Mouse (Mus musculus): ENCODE measurements around the gene Vmn1r62. TPM values are rescaled to one million over a fixed set of nuclear protein-coding genes. Genes with fewer than 3 reads are reported as not detected.
"Not testable (repeated sequence)": the region's sequence is repeated elsewhere in the genome, so short reads cannot be mapped to it uniquely, and the experiment has no call there.

The Vmn1r62 gene
- polyA plus RNA-seq (2015; fragmentation: Nextera tagmentation; extraction: Ambion mirVana): not detected in 2 replicates

DNA sequence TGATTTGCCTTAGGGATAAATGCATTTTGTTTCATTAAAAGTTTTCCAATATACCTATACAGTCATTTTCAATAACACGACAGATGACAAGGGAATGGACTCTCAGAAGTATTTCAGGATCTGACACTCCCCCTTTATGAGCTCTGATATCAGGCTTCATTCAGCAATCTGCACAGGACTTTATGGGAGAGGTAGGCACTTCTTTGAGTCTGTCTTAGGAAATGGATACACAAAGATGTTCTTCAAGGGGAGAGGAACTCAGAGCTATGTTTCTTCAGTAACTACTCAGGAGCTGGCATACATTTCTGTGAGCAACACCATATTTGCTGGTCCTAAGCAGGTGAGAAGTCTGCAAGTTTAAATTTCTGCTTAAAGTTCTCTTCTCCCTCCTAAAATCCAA is at the start of gene Vmn1r62:
TSS of gene Vmn1r62 (plus strand) at position 301 of the 400 bp plus-strand sequence.
- WGBS: no CpG with 5 or more reads among the region's 1 CpGs
- H3K4me3 ChIP-seq (replicated peaks; ENCODE audit: low read depth, low read length); H3K36me3 ChIP-seq (ENCODE audit: insufficient read depth, low read length); H3K27me3 ChIP-seq (ENCODE audit: insufficient read depth, low read length); H3K9ac ChIP-seq (ENCODE audit: low read depth, low read length); H3K4me2 ChIP-seq (ENCODE audit: low read length); ATAC-seq (replicated peaks; ENCODE audit: low FRiP score, low read depth); H3K9me3 ChIP-seq (replicated peaks; ENCODE audit: low read length); H3K27ac ChIP-seq; DNase-seq (ENCODE audit: low spot score); H3K4me1 ChIP-seq (replicated peaks; ENCODE audit: insufficient read depth, low read length): not testable (repeated sequence)

Other genes starting within 250 kb of the Vmn1r62 start
- not detected in 2 replicates for gene Vmn1r59, start 216.9 kb upstream of the Vmn1r62 start, polyA plus RNA-seq (2015; fragmentation: Nextera tagmentation; extraction: Ambion mirVana)
- gene Vmn2r28, start 179.7 kb upstream of the Vmn1r62 start, polyA plus RNA-seq (2015; fragmentation: Nextera tagmentation; extraction: Ambion mirVana): not detected in 2 replicates
- gene Vmn1r60, start 126.3 kb upstream of the Vmn1r62 start, polyA plus RNA-seq (2015; fragmentation: Nextera tagmentation; extraction: Ambion mirVana): not detected in 2 replicates
- not detected in 2 replicates for gene Vmn1r61, start 60.3 kb upstream of the Vmn1r62 start, polyA plus RNA-seq (2015; fragmentation: Nextera tagmentation; extraction: Ambion mirVana)
- gene Vmn1r63, start 131.8 kb downstream of the Vmn1r62 start, polyA plus RNA-seq (2015; fragmentation: Nextera tagmentation; extraction: Ambion mirVana): not detected in 2 replicates
- gene Vmn1r64, start 210.9 kb downstream of the Vmn1r62 start, polyA plus RNA-seq (2015; fragmentation: Nextera tagmentation; extraction: Ambion mirVana): not detected in 2 replicates

Data from kidney, postnatal 0 days (tissue).